Mouse (Mus musculus) liver, embryonic 18 days (tissue): Measurements from ENCODE around the gene Mepce. TPM values are rescaled to one million over a fixed set of nuclear protein-coding genes. Genes with fewer than 3 reads are reported as not detected.

Experiments
- polyA plus RNA-seq: library from polyadenylated mRNA; depleted of rRNA; stranded (reverse); fragments of >200 nt; gene quantifications from 2 replicates; pipeline ENCODE4 v1.2.3, GENCODE M21; 2012; rRNA removed

Mepce gene
- 11.2 and 11.4 TPM in 2 replicates for polyA plus RNA-seq

DNA sequence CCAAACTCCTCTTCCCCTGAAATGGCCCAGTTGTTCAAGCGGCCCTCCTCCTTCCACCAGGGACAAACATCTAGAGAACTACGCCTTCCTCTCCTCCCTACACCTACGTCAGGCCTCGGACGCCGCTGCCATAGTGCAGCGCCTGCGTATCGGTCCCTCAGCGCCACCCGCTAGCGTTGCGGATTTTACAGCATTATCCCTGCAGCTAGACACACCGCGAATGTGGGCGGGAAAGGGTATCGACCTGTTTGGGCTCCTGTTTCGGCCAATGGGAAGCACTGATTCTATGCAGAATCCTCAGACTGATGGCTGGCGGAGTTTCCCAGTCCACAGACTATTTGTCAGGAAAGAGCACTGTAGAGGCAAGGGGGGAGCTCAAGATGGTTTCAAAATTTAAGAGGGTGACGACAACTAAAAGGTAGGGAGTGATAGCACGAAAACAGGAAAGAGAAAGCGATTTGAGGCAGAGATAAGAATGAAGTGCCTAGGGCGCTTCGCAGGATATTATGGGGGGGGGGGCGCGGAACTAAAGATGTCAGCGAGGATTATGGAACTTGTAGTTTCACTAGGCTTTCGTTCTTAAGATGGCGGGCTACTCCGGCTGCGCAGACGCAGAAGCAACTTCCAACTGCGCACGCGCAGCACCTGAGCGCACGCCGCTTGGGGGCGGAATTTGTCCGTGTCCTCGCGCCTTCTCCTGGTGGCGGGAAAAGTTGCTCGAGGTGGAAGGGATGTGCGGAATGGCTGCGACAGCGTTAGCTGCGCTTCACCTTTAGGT, at the start of gene Mepce, which contains the start of gene Zcwpw1:
Mepce (minus strand) TSS at position 505 of the 778 bp plus-strand sequence.
Zcwpw1 (plus strand) TSS at position 648 of the 778 bp plus-strand sequence.

DNA sequence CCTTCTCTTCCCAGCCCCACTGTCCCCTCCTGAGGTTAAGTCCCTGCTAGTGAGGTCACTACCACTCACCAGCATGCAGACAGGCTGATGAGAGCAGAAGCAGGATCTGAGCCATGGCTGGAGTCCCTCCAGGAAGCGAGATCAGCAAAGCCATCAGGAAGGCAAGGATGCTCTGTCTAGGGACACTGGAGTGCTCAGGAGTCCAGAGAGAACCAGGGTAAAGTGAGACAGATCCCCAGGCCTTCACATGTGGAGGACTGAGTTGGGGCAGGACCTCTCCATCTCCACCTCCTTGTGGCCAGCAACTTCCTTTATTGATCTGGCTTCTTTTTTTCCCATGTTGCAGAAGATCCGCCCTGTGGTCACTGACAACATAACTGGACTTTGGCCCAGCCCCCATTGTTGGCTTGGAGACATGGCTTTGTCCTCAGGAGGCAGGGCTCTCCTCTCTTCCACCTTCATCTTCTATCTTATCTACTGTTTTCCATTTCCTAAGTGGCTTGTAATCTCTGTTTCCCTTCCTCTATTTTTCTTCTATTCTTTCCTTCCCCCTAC, 48.6 kb upstream of the Mepce start, which contains the start of gene Pilra:
Pilra (minus strand) TSS at position 316 of the 555 bp plus-strand sequence.

DNA sequence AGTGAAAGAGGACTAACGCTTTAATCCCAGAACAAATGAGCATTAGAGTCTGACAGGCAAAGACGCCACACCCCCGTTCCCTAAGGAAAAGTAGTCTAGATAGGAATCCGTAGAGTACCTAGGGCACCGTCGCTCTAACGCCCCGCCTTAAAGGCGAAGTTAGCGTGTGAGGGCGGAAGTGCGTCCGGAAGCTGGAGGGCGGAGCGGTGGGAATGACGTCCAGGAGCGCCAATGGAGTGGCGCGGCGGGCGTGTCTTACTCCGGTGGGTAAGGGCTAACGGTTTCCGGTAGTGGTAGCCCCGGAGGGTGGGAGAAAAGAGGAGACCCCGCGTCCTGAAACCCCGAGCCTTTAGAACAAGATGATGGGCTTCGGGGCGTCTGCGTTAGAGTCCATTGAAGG, 8.8 kb downstream of the Mepce start, which contains the start of gene Ppp1r35:
Ppp1r35 (plus strand) TSS at position 215 of the 400 bp plus-strand sequence.

DNA sequence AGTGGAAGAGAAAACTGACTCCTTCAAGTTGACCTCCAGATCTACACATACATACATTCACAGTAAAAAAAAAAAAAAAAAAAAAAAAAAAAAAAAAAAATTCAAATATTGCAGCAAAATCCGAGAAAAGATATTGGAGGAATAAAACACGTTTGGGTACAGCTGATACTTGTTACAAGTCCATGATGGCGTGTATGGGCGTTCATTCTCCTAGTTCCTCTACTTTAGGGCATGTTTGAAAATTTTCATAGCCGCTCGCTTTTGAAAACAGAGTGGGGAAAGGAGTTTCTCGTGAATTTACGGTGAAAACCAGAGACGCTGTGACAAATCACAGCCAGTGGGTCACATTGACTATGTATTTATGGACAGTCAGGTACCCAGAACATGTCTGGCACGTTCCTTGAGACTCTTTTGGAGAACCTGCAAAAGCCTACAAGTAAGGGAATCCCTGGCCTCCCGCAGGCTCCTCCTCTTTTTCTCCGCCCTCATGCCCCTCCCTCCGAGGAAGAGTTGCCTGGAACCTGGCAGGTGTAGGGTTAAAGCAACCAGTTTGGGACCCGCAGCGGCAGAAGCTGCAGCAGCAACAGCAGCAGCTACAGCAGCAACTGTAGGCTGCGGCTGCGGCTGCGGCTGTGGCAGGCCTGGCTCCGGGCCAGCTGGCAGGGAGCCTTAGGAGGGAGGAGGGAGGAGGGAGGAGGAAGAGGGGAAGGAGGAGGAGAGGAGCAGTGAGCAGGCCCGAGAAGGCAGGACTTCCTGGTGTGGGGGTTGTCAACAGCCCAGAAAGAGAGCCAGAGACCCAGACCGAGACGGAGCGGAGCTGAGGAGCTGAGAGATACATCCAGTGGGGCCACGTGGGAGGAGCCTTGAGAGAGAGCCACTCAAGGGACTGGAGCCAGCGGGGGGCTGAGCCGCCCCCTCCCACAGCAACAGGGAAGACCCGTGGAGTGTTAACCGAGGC, 42.0 kb downstream of the Mepce start, which contains the start of gene Tsc22d4:
Tsc22d4 (plus strand) TSS at position 517 of the 958 bp plus-strand sequence.

DNA sequence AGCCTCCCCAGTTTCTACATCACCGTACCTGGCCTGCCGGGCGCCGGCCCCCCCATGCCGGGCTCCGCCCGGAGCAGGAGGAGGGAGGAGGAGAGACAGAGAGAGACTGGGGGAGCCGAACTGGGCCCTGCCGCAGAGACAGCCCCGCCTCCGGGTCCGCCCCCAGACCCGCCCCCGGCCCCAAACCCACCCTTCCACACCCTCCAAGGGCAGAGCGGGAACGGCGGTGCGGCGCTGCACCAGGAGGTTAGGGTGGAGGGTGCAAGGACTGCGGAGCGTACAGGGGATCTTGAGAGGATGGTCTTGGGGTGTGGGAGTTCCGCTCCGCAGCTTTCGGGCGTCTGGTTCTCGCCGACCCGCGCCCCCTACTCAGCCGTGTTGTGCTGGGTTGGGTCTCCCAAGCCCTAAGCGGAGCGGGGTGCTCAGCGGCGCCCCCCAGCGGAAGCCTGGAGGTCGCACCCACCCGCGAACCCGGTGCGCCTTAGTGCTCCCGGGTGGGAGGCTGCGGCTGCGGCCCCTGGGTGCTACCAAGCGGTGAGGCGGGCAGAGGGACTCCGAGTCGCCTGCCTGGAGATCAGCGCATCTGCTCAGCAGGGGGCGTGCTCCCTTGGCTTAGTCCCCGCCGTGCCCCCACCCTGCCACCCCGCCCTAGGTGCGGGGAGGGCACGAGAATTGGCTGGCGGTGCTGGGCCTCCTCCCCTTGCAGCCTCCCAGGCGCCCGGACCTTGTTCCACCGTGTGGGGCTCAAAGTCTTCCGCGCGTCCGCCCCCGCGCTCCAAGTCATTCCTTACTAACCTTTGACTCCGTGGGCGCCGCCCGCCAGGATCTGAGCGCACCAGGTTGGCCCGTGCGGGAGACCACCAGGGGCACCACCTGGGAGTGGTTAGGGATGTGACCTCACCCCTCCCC, 46.2 kb downstream of the Mepce start, which contains the start of gene Nyap1:
Nyap1 (minus strand) TSS at position 585 of the 909 bp plus-strand sequence.

Other genes starting within 250 kb of the Mepce start
- gene Actl6b, start 234.1 kb downstream of the Mepce start, polyA plus RNA-seq, result 0.03 TPM in 1 of 2 replicates, not detected in the other
- 93.7 and 104 TPM in 2 replicates for gene Tfr2, start 217.8 kb downstream of the Mepce start, polyA plus RNA-seq
- gene Mospd3, start 186.6 kb downstream of the Mepce start, polyA plus RNA-seq, result 21.8 and 24.5 TPM in 2 replicates
- gene Pcolce, start 173.9 kb downstream of the Mepce start, polyA plus RNA-seq, result 15.0 and 17.2 TPM in 2 replicates
- 0.06 and 0.07 TPM in 2 replicates for gene Fbxo24, start 158.7 kb downstream of the Mepce start, polyA plus RNA-seq
- gene Lrch4, start 158.5 kb downstream of the Mepce start, polyA plus RNA-seq, result 14.4 and 18.0 TPM in 2 replicates
- gene Gm20605, start 158.5 kb downstream of the Mepce start, polyA plus RNA-seq, result 4.7 and 6.0 TPM in 2 replicates
- 17.2 and 17.3 TPM in 2 replicates for gene Sap25, start 146.3 kb downstream of the Mepce start, polyA plus RNA-seq
- gene Irs3, start 141.9 kb downstream of the Mepce start, polyA plus RNA-seq, result 0.05 and 0.07 TPM in 2 replicates
- gene Agfg2, start 102.9 kb downstream of the Mepce start, polyA plus RNA-seq, result 19.2 and 20.4 TPM in 2 replicates
- gene Nyap1, start 46.0 kb downstream of the Mepce start, polyA plus RNA-seq, result 1.2 and 1.6 TPM in 2 replicates
- 25.1 and 29.8 TPM in 2 replicates for gene Tsc22d4, start 41.9 kb downstream of the Mepce start, polyA plus RNA-seq
- gene Ppp1r35, start 8.8 kb downstream of the Mepce start, polyA plus RNA-seq, result 17.8 and 17.9 TPM in 2 replicates
- gene Zcwpw1, start 143 bp upstream of the Mepce start, polyA plus RNA-seq, result 2.7 and 3.0 TPM in 2 replicates
- gene Pilra, start 48.6 kb upstream of the Mepce start, polyA plus RNA-seq, result 8.3 and 9.1 TPM in 2 replicates
- 10.7 and 12.0 TPM in 2 replicates for gene Pilrb1, start 70.5 kb upstream of the Mepce start, polyA plus RNA-seq
- gene Pilrb2, start 84.2 kb upstream of the Mepce start, polyA plus RNA-seq, result 13.2 and 13.6 TPM in 2 replicates
- gene Cyp3a13, start 134.0 kb upstream of the Mepce start, polyA plus RNA-seq, result 17.9 and 21.6 TPM in 2 replicates
- 0.30 and 0.49 TPM in 2 replicates for gene Gjc3, start 175.4 kb upstream of the Mepce start, polyA plus RNA-seq
- gene Azgp1, start 193.9 kb upstream of the Mepce start, polyA plus RNA-seq, result 584 and 631 TPM in 2 replicates
- gene Smok3a, start 233.6 kb upstream of the Mepce start, polyA plus RNA-seq, result not detected in 2 replicates
- gene Smok3b, start 233.8 kb upstream of the Mepce start, polyA plus RNA-seq, result 0.01 TPM in 1 of 2 replicates, not detected in the other